Mouse (Mus musculus): ENCODE results near the gene Tceal3.
"Not testable (repeated sequence)": the region's sequence is repeated elsewhere in the genome, so short reads cannot be mapped to it uniquely, and the experiment has no call there.

DNA sequence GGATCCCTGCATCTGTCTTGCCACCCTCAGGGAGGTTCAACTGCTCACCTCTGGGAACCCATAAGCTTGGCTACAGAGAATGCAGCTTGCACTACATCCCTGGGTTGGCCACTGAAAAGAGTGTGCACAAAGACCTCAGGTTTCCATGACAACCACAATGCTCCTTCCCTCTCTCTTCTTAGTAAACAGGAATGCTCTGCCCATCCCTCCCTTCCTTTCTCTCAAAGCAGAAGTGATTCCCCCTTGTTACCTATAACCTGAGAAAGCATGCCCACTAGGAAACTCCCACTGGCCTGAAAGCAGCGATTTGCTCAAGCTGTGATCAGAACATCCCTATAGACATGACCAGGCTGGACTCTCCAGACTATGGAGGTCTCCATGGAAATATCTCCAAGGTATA is 46.7 kb upstream of the Tceal3 start, which contains the start of gene Kir3dl2:
- not testable (repeated sequence) for TF ChIP-seq CTCF (conservative IDR thresholded peaks at IDR 0.05; ENCODE audit: insufficient read depth, insufficient read length, low read depth, low read length); POLR2A (IDR thresholded peaks at IDR 0.05; ENCODE audit: low read depth, low read length)

Measured in kidney, adult 2 months (tissue).